Mouse (Mus musculus): ENCODE results near the gene Klra8. TPM values are rescaled to one million over a fixed set of nuclear protein-coding genes. Genes with fewer than 3 reads are reported as not detected.

The Klra8 gene
- polyA plus RNA-seq (2014; fragmentation: Illumina TruSeq; extraction: RNeasy Lipid Tissue Mini Kit (QIAGEN cat#74804); ENCODE audit: low read depth, low replicate concordance): not detected

DNA sequence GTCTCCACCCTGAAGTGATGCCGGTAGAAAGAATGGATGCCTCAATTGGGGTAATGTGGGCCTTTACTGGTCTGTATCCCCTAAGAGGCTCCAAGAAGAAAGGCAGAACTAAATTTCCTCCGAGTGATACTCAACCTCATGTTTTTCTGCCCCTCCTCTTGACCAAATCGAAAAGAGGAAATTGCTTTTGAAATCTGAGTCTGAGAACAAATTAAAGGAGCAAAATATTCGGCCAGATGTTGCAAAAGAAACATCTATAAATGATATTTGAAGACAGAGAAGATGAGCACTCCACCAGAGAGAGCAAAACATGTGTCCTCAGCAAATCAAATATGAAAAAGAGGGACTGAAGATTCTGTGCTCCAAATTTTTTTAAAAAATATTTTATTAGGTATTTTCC is at the start of gene Klra8:
Gene Klra8 (minus strand): TSS at position 101 of the 400 bp plus-strand sequence.

DNA sequence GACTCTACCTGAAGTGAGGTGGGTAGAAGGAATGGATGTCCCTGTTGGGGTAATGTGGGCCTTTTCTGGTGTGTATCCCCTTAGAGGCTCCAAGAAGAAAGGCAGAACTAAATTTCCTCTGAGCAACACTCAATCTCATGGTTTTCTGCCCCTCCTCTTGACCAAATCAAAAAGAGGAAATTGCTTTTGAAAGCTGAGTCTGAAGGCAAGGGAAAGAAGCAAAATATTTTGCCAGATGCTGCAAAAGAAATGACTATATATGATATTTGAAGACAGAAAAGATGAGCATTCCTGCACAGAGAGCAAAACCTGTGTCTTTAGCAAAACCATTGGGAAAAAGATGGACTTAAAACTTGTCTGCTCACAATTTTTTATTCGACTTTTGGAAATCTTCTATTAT is 62.5 kb downstream of the Klra8 start, which contains the start of gene Klra4:
Gene Klra4 (minus strand): TSS at position 101 of the 400 bp plus-strand sequence.

Other genes starting within 250 kb of the Klra8 start
- gene Klra5, start 212.2 kb downstream of the Klra8 start, polyA plus RNA-seq (2014; fragmentation: Illumina TruSeq; extraction: RNeasy Lipid Tissue Mini Kit (QIAGEN cat#74804); ENCODE audit: low read depth, low replicate concordance): not detected
- gene Klra6, start 102.9 kb downstream of the Klra8 start, polyA plus RNA-seq (2014; fragmentation: Illumina TruSeq; extraction: RNeasy Lipid Tissue Mini Kit (QIAGEN cat#74804); ENCODE audit: low read depth, low replicate concordance): not detected
- gene Klra4, start 62.6 kb downstream of the Klra8 start, polyA plus RNA-seq (2014; fragmentation: Illumina TruSeq; extraction: RNeasy Lipid Tissue Mini Kit (QIAGEN cat#74804); ENCODE audit: low read depth, low replicate concordance): not detected
- gene Klra9, start 63.2 kb upstream of the Klra8 start, polyA plus RNA-seq (2014; fragmentation: Illumina TruSeq; extraction: RNeasy Lipid Tissue Mini Kit (QIAGEN cat#74804); ENCODE audit: low read depth, low replicate concordance): 0.40 TPM
- gene Klra7, start 103.4 kb upstream of the Klra8 start, polyA plus RNA-seq (2014; fragmentation: Illumina TruSeq; extraction: RNeasy Lipid Tissue Mini Kit (QIAGEN cat#74804); ENCODE audit: low read depth, low replicate concordance): not detected
- gene Klra10, start 152.0 kb upstream of the Klra8 start, polyA plus RNA-seq (2014; fragmentation: Illumina TruSeq; extraction: RNeasy Lipid Tissue Mini Kit (QIAGEN cat#74804); ENCODE audit: low read depth, low replicate concordance): not detected
- not detected for gene Klra3, start 207.7 kb upstream of the Klra8 start, polyA plus RNA-seq (2014; fragmentation: Illumina TruSeq; extraction: RNeasy Lipid Tissue Mini Kit (QIAGEN cat#74804); ENCODE audit: low read depth, low replicate concordance)

All from kidney, adult 10 weeks (tissue).